In genomic region chr6:120788904-120789303, GRCm38 (mm10) we compare ENCODE assay signal across 10 mouse cellular contexts. TPM values are rescaled to one million over a fixed set of nuclear protein-coding genes. Genes with fewer than 3 reads are reported as not detected.
DNase-seq lines count a peak whose midpoint lies in the region; ATAC-seq lines count a peak whose summit lies in the region.
"Had no signal": no experiment of that assay in that cellular context is flagged by ENCODE, and none has a peak within 500 bp of the region (broad histone marks: within the 10 kb centered on the region; RNA-seq: fewer than 3 reads in every experiment).

No protein-coding gene starts in this region.

- peak overlapping the region; percentile 1; the same call in 1 of the 2 replicates for H3K27ac ChIP-seq in liver, embryonic 13.5 days
- H3K27ac ChIP-seq in liver, embryonic 11.5 days (ENCODE audit: low read depth, low read length): no peak overlapping the region
- H3K27ac ChIP-seq in forebrain, embryonic 13.5 days: no peak overlapping the region
- H3K27ac ChIP-seq: heart, embryonic 10.5 days; midbrain, embryonic 13.5 days had no signal

- no peaks in the 10 kb centered on the region for H3K27me3 ChIP-seq in liver, embryonic 13.5 days
- no peaks in the 10 kb centered on the region for H3K27me3 ChIP-seq in liver, embryonic 11.5 days (replicated peaks; ENCODE audit: control insufficient read depth, insufficient read depth, low read length)
- H3K27me3 ChIP-seq in forebrain, embryonic 13.5 days: no peaks in the 10 kb centered on the region
- H3K27me3 ChIP-seq: midbrain, embryonic 13.5 days had no signal

- peaks cover 85% of the 10 kb centered on the region for H3K4me1 ChIP-seq in liver, embryonic 13.5 days (replicated peaks)
- peaks cover 22% of the 10 kb centered on the region for H3K4me1 ChIP-seq in liver, embryonic 11.5 days (replicated peaks; ENCODE audit: control insufficient read depth, insufficient read depth, low read length)
- peaks cover 6% of the 10 kb centered on the region; the same call in 1 of the 2 replicates for H3K4me1 ChIP-seq in forebrain, embryonic 13.5 days

- no peak for ATAC-seq in liver, embryonic 13.5 days (ENCODE audit: low read depth)
- ATAC-seq in liver, embryonic 11.5 days (replicated peaks; ENCODE audit: low FRiP score): no peak
- ATAC-seq in forebrain, embryonic 13.5 days: no peak

- H3K4me3 ChIP-seq in liver, embryonic 13.5 days (replicated peaks): no peak overlapping the region
- H3K4me3 ChIP-seq in liver, embryonic 11.5 days (ENCODE audit: low read depth, low read length): no peak overlapping the region
- no peak overlapping the region for H3K4me3 ChIP-seq in forebrain, embryonic 13.5 days
- H3K4me3 ChIP-seq: heart, embryonic 10.5 days; midbrain, embryonic 13.5 days had no signal

- no peak overlapping the region for H3K9ac ChIP-seq in liver, embryonic 13.5 days
- H3K9ac ChIP-seq in liver, embryonic 11.5 days (ENCODE audit: low read depth, low read length): no peak overlapping the region
- H3K9ac ChIP-seq in forebrain, embryonic 13.5 days: no peak overlapping the region
- H3K9ac ChIP-seq: midbrain, embryonic 13.5 days had no signal

- no peaks in the 10 kb centered on the region for H3K9me3 ChIP-seq in liver, embryonic 13.5 days (replicated peaks)
- H3K9me3 ChIP-seq in liver, embryonic 11.5 days (ENCODE audit: control insufficient read depth, low read length): no peaks in the 10 kb centered on the region
- no peaks in the 10 kb centered on the region for H3K9me3 ChIP-seq in forebrain, embryonic 13.5 days (replicated peaks)
- H3K9me3 ChIP-seq: heart, embryonic 10.5 days; midbrain, embryonic 13.5 days had no signal

- H3K36me3 ChIP-seq in liver, embryonic 13.5 days: peaks cover 34% of the 10 kb centered on the region
- H3K36me3 ChIP-seq in liver, embryonic 11.5 days (ENCODE audit: control insufficient read depth, insufficient read depth, low read length): peaks cover 4% of the 10 kb centered on the region
- peaks cover 23% of the 10 kb centered on the region for H3K36me3 ChIP-seq in forebrain, embryonic 13.5 days (ENCODE audit: poor library complexity, severe bottlenecking)

- no peak overlapping the region for H3K4me2 ChIP-seq in liver, embryonic 13.5 days
- H3K4me2 ChIP-seq in liver, embryonic 11.5 days: no peak overlapping the region
- no peak overlapping the region for H3K4me2 ChIP-seq in forebrain, embryonic 13.5 days
- H3K4me2 ChIP-seq: midbrain, embryonic 13.5 days had no signal

- no peak for DNase-seq in liver, embryonic 13.5 days
- no peak for DNase-seq in liver, embryonic 11.5 days (ENCODE audit: low spot score)
- DNase-seq in ES-CJ7 (ENCODE audit: low read depth, low spot score): peak; percentile 62
- DNase-seq in brain, adult 2 months (ENCODE audit: low read depth, low spot score): peak; percentile 62
- DNase-seq in naive thymus-derived CD4-positive, alpha-beta T cell, adult 2 months (ENCODE audit: low read depth): peak; percentile 63
- no peak for DNase-seq in layer of hippocampus, postnatal 14 days (ENCODE audit: low spot score in 2 of 2)
- DNase-seq: adrenal gland, postnatal 14 days had no signal

RNA-seq across cellular contexts. Expression of gene Slc25a18, which starts 15.5 kb away (rescaled TPM):
- polyA plus RNA-seq in liver, embryonic 13.5 days (2015; fragmentation: Nextera tagmentation; extraction: Ambion mirVana): 0.07 and 0.09 TPM in 2 replicates
- 0.08 TPM in 1 of 2 replicates, not detected in the other for polyA plus RNA-seq in liver, embryonic 11.5 days (2014; fragmentation: Nextera tagmentation; extraction: Ambion mirVana)
- 0.83 and 0.86 TPM in 2 replicates for polyA plus RNA-seq in forebrain, embryonic 13.5 days (2015; fragmentation: Nextera tagmentation; extraction: Ambion mirVana)
- total RNA-seq in layer of hippocampus, postnatal 14 days (2021): 10 to 100 TPM; 50.4 to 51.5 TPM

RNA-seq across cellular contexts. Expression of gene Atp6v1e1, which starts 33.7 kb away (rescaled TPM):
- 158 and 180 TPM in 2 replicates for polyA plus RNA-seq in liver, embryonic 13.5 days (2015; fragmentation: Nextera tagmentation; extraction: Ambion mirVana)
- polyA plus RNA-seq in liver, embryonic 11.5 days (2014; fragmentation: Nextera tagmentation; extraction: Ambion mirVana): 160 and 164 TPM in 2 replicates
- 189 and 196 TPM in 2 replicates for polyA plus RNA-seq in forebrain, embryonic 13.5 days (2015; fragmentation: Nextera tagmentation; extraction: Ambion mirVana)
- total RNA-seq in layer of hippocampus, postnatal 14 days (2021): 100 to 1,000 TPM; 455 to 462 TPM

RNA-seq across cellular contexts. Expression of gene Bcl2l13, which starts 47.1 kb away (rescaled TPM):
- 37.7 and 44.1 TPM in 2 replicates for polyA plus RNA-seq in liver, embryonic 13.5 days (2015; fragmentation: Nextera tagmentation; extraction: Ambion mirVana)
- polyA plus RNA-seq in liver, embryonic 11.5 days (2014; fragmentation: Nextera tagmentation; extraction: Ambion mirVana): 52.3 and 66.2 TPM in 2 replicates
- polyA plus RNA-seq in forebrain, embryonic 13.5 days (2015; fragmentation: Nextera tagmentation; extraction: Ambion mirVana): 32.5 and 40.4 TPM in 2 replicates
- 10 to 100 TPM; 49.9 to 51.9 TPM for total RNA-seq in layer of hippocampus, postnatal 14 days (2021)

Comparison
In these comparisons a context has a peak if more than half of its experiments do, and no peak if none do; other contexts are left out.
1. DNase-seq: peak in ES-CJ7 (single experiment), brain, adult 2 months (single experiment) and naive thymus-derived CD4-positive, alpha-beta T cell, adult 2 months (single experiment); none in liver, embryonic 13.5 days (single experiment), liver, embryonic 11.5 days (single experiment) and layer of hippocampus, postnatal 14 days (0 of 2).